Mouse (Mus musculus) limb, embryonic 11.5 days (tissue): Measurements from ENCODE around the gene P4ha1. TPM values are rescaled to one million over a fixed set of nuclear protein-coding genes. Genes with fewer than 3 reads are reported as not detected.

Experiments used
- ATAC-seq: fragments of 200-750 bp; cut with Nextera tagmentation; 2 replicates; pipeline ENCODE4 v1.8.0; 2017; ENCODE audit warnings: low read depth; ENCODE audit not compliant: insufficient number of reproducible peaks, low FRiP score, low TSS enrichment
- DNase-seq: peaks from one replicate; pipeline ENCODE4 v3.0.0-alpha.2; 2015; ENCODE audit warnings: low spot score
- H3K27ac ChIP-seq: fragments of 300-500 bp; sonication (generic); replicated peaks from 2 replicates; pipeline ENCODE4 v1.5.1; 2014; ENCODE audit warnings: low read depth, mild to moderate bottlenecking, low read length
- H3K27me3 ChIP-seq: fragments of 300-500 bp; sonication (generic); 2 replicates; pipeline ENCODE4 v1.6.1; 2014; ENCODE audit warnings: mild to moderate bottlenecking, low read length, mixed read lengths; ENCODE audit not compliant: control insufficient read depth, insufficient read depth
- H3K36me3 ChIP-seq: fragments of 300-500 bp; sonication (generic); 2 replicates; pipeline ENCODE4 v1.6.1; 2014; ENCODE audit warnings: mild to moderate bottlenecking, low read length, moderate library complexity, mixed read lengths; ENCODE audit not compliant: control insufficient read depth, insufficient read depth
- H3K4me1 ChIP-seq: fragments of 300-500 bp; sonication (generic); 2 replicates; pipeline ENCODE4 v1.6.1; 2014; ENCODE audit warnings: low read length, mixed read lengths; ENCODE audit not compliant: control insufficient read depth, insufficient read depth
- H3K4me2 ChIP-seq: fragments of 300-500 bp; sonication (generic); 2 replicates; pipeline ENCODE4 v1.6.1; 2014; ENCODE audit warnings: low read depth, mild to moderate bottlenecking, moderate library complexity; ENCODE audit not compliant: severe bottlenecking
- H3K4me3 ChIP-seq: fragments of 300-500 bp; sonication (generic); 2 replicates; pipeline ENCODE4 v1.5.1; 2014; ENCODE audit warnings: low read depth, low read length
- H3K9ac ChIP-seq: fragments of 300-500 bp; sonication (generic); 2 replicates; pipeline ENCODE4 v1.6.1; 2014; ENCODE audit warnings: mild to moderate bottlenecking, low read length
- H3K9me3 ChIP-seq: fragments of 300-500 bp; sonication (generic); 2 replicates; pipeline ENCODE4 v1.6.1; 2016; ENCODE audit warnings: low read length; ENCODE audit not compliant: control insufficient read depth
- WGBS: fragments of 180-500 bp; shearing (Covaris S2); extraction: QIAGEN DNeasy Blood & Tissue Kit; methylation state at CpG from one replicate; pipeline ENCODE4 v1.1.7; 2014; 5-methylcytosine and 5-hydroxymethylcytosine counted together
- polyA plus RNA-seq: library from polyadenylated mRNA; unstranded; fragments of >200 nt; fragmentation: Nextera tagmentation; extraction: Ambion mirVana; gene quantifications from 2 replicates; pipeline ENCODE4 v1.2.1, GENCODE M21; 2014

P4ha1 gene
- polyA plus RNA-seq, 1 experiment from 2014 or later: 68.7 TPM

- no peaks in the 10 kb centered on the region for H3K27me3 ChIP-seq
- DNase-seq: no peak
- no peak overlapping the region for H3K4me2 ChIP-seq
- H3K4me1 ChIP-seq: no peaks in the 10 kb centered on the region
- H3K4me3 ChIP-seq: no peak overlapping the region
- no peaks in the 10 kb centered on the region for H3K36me3 ChIP-seq
- no peak for ATAC-seq
- no peaks in the 10 kb centered on the region for H3K9me3 ChIP-seq
- WGBS: 50% methylated on average over 3 of the region's 3 CpGs
- no peak overlapping the region for H3K27ac ChIP-seq
- H3K9ac ChIP-seq: no peak overlapping the region
These were observed 13.9 kb upstream of the P4ha1 start for GRCm38 (mm10) chr10:59308993-59309715.

- ATAC-seq: no peak
- Histone ChIP-seq H3K4me3 (no peak overlapping the region), H3K36me3 (no peaks in the 10 kb centered on the region), H3K27ac (no peak overlapping the region), H3K9ac (no peak overlapping the region), H3K4me1 (no peaks in the 10 kb centered on the region), H3K27me3 (no peaks in the 10 kb centered on the region), H3K9me3 (no peaks in the 10 kb centered on the region), H3K4me2 (no peak overlapping the region)
- no peak for DNase-seq
- 70% methylated on average over 2 of the region's 2 CpGs for WGBS
These were observed 13.0 kb upstream of the P4ha1 start for GRCm38 (mm10) chr10:59310124-59310523.

DNA sequence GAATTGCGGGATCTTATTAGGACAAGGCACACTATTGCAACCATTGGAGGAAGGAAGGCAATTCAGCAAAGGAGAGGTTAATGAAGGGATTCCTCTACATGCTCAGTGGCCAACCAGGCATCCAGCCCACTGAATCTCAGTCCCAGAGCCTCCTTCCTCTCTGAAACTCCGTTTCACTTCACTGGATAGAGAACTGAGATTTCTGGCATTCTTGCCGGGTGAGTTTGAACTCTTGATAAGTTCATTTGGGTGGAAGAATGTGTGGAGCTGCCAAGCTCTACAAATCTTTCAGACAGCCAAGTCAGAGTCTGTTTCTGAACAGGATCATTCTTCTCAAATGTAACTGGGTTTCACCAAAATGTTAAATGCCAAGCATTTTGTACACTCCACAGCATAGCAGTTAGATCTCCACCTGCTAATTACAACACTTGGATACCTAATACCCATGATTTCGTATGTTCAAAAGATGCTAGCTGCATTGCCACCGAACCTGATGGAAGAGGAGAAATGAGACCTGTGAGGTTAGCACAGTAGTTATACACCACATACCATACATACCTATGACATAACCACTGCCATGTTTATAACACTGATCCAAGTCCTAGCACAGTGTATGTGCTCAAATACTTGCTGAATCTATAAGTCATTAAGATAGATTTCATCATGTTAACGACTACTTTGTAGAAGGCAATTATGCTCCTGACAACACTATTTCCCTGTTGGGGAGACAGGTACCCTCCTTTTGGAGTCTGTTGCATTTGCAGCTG lies 12.2 kb upstream of the P4ha1 start:
- 78% methylated on average over 6 of the region's 6 CpGs for WGBS
- H3K9me3 ChIP-seq: no peaks in the 10 kb centered on the region
- H3K27ac ChIP-seq: no peak overlapping the region
- DNase-seq (no peak), ATAC-seq (no peak)
- no peak overlapping the region for H3K4me2 ChIP-seq
- H3K4me1 ChIP-seq: no peaks in the 10 kb centered on the region
- no peak overlapping the region for H3K9ac ChIP-seq
- no peak overlapping the region for H3K4me3 ChIP-seq
- H3K36me3 ChIP-seq: no peaks in the 10 kb centered on the region
- H3K27me3 ChIP-seq: no peaks in the 10 kb centered on the region

GRCm38 (mm10) chr10:59311881-59312280 lies 11.2 kb upstream of the P4ha1 start:
- DNase-seq (no peak), ATAC-seq (no peak)
- Histone ChIP-seq H3K9ac (no peak overlapping the region), H3K27me3 (no peaks in the 10 kb centered on the region), H3K4me2 (no peak overlapping the region), H3K4me3 (no peak overlapping the region), H3K9me3 (no peaks in the 10 kb centered on the region), H3K4me1 (no peaks in the 10 kb centered on the region), H3K27ac (no peak overlapping the region), H3K36me3 (no peaks in the 10 kb centered on the region)
- 91% methylated on average over 5 of the region's 5 CpGs for WGBS

- 79% methylated on average over 3 of the region's 3 CpGs for WGBS
- ATAC-seq (no peak), DNase-seq (no peak)
- H3K9ac ChIP-seq: no peak overlapping the region
- no peaks in the 10 kb centered on the region for H3K9me3 ChIP-seq
- no peak overlapping the region for H3K4me3 ChIP-seq
- no peaks in the 10 kb centered on the region for H3K27me3 ChIP-seq
- no peaks in the 10 kb centered on the region for H3K36me3 ChIP-seq
- no peak overlapping the region for H3K27ac ChIP-seq
- H3K4me1 ChIP-seq: 0 out of 2 replicates have a peak, but pooled peaks cover 2% of the 10 kb centered on the region
- H3K4me2 ChIP-seq: no peak overlapping the region
These were observed 2.0 kb upstream of the P4ha1 start for GRCm38 (mm10) chr10:59321112-59321511.

- H3K4me2 ChIP-seq: no peak overlapping the region; the same call in 1 of the 2 replicates
- DNase-seq: no peak
- no peak overlapping the region for H3K9ac ChIP-seq
These were observed 825 bp upstream of the P4ha1 start for GRCm38 (mm10) chr10:59322271-59322670.

DNA sequence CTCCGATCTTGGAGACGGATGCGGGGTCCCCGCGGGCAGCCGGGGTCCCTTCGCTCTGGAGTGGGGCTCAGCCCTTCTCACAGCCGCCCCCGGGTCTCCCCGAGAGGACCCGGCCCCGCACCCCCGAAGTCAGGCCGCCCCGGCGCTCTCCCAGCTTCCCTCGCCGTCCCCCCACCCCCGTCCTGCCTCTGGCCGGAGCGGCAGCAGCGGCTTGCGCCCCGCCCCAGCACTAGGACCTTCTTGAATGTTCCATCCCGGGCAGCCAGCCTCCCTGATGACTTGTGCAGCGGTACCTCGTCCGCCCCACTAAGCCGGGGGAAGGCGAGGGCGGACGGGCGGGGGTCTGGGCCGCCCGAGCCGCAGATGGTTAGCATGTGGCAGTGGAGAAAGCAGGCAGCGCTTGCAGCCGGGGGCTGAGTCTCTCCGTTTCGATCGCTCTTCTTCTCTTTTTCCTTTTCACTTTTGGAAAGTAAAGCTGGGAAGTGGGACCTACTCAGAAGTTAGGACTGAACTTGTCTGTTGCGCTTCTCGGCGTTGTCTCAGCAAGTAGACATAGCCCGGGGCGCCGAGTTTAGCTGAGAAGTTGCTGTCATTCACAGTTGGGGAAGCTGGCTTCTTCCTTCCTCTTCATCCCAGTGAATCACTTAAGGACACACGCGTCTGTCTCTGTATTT lies 529 bp downstream of the P4ha1 start:
- Histone ChIP-seq H3K4me3 (peak overlapping the region; percentile 86), H3K36me3 (no peaks in the 10 kb centered on the region), H3K27ac (peak overlapping the region; percentile 89), H3K27me3 (no peaks in the 10 kb centered on the region), H3K4me2 (peak overlapping the region; percentile 72), H3K9ac (peak overlapping the region; percentile 82), H3K9me3 (no peaks in the 10 kb centered on the region), H3K4me1 (0 out of 2 replicates have a peak, but pooled peaks cover 2% of the 10 kb centered on the region)
- peak; percentile 79 for ATAC-seq
- WGBS: under 1% methylated on average over 49 of the region's 49 CpGs
- no peak for DNase-seq

More at GRCm38 (mm10) chr10:59322271-59322670, 825 bp upstream of the P4ha1 start:
- H3K36me3 ChIP-seq: no peaks in the 10 kb centered on the region
- ATAC-seq: no peak
- 0 out of 2 replicates have a peak, but pooled peaks cover 2% of the 10 kb centered on the region for H3K4me1 ChIP-seq
- H3K27ac ChIP-seq: no peak overlapping the region
- H3K27me3 ChIP-seq: no peaks in the 10 kb centered on the region
- H3K4me3 ChIP-seq: no peak overlapping the region
- 52% methylated on average over 4 of the region's 4 CpGs for WGBS
- no peaks in the 10 kb centered on the region for H3K9me3 ChIP-seq
